Mouse (Mus musculus) T-helper 2 cell (primary cell): Measurements from ENCODE around the gene Rin3.

Source experiments
- in situ Hi-C: fragments of 300-600 bp; cut with MboI, MseI; formaldehyde crosslinking; loops from one replicate; pipeline ENCODE4 v1.15.1; 2025; ENCODE audit warnings: high pct_unique_total_duplicates

The Rin3 gene

DNA sequence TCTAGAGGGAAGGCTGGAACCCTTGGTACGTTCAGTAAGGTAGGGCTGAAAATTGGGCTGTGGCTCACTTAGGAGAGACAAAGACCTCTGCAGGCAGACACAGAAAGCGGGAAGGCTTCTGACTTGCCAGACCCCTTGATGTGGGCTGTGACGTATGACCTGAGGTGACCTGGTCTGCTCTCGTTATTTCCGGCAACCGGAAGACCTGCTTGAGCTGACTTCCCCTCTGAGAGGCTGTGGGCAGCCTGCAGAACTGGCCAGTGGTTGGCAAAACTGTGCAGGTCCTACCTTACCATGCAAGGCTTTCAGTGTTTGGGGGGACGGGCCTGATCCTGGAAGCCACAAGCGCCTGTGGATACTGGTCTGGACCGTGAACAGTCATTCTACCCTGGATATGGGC, 19.5 kb downstream of the Rin3 start:
- in situ Hi-C loops = no loop called here

DNA sequence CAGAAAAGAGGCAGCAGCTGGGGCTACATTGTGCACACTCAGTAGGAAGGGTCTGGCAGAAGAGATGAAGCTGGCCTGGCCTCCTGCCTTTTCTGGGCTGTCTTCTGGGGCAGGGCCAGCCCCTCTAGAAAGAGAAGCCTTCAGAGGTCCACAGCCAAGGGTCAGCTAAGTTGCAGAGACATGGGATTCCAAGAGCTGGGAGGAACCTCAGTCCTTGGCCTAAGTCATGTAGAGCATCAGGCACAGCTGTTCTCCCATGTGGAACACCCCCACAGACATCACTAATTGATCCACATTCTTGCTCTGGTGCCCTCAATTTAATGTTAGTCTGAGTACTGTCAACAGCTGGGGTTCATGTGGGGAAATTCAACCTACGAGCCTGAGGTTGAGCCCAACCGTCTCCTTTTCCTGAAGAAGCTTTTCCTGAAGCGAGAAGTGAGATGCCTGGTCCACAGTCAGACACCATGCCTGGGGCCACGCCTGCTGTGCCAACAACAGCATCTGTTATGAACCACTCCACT, 20.0 kb downstream of the Rin3 start:
- in situ Hi-C loops = no loop called here

DNA sequence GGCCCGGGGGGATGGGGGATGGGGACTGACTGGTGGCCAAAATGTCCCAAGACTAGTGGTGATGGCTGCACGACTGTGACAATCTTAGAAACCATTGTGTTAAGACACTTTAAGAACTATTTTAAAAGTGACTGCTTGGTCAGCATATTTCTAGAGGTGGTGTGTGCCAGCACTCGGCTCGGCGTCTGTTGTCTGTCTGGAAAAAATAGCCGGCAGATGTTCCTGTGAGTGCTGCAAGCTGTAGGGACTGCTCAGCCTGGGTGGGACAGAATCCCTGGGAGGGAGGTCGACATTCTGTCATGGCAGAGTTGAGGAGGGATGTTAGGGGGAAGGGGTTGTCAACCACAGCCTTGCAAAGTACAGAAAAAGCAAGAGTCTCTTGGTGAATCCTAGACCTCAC, 21.0 kb downstream of the Rin3 start:
- in situ Hi-C loops = no loop called here

DNA sequence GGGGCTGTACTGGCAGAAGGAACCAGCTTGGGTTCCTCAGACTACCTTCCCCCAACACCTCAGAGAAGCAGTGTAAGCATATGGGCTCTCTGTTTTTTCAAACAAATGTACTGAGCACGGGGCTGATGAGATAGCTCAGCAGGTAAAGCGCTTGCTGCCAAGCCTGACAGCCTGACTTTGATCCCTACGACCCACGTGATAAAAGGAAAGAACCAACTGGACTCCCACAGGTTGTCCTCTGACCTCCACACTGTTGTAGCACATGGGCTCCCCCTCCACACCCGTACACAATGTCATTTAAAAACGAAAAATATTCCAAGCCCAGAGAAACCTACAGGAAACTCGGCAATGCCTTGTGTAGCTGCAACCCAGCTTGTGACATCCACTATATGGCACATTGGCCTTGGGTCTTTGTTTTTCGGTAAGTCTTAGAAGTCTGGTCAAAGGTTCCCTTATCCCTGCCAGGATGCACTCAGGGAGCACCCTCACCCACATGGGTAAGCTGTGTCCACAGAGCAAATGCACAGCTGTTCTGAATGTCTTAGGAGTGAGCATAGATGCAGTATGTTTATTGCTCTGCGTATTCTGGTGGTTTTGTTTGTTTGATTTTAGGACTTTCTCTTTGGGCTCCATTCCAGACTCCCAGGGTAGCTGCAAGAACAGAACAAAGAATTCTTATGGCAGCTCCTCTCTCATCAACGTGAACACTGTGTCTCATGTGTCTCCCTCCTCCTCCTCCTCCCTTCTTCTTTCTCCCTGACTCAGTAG, 22.4 kb downstream of the Rin3 start:
- in situ Hi-C loops = no loop called here

DNA sequence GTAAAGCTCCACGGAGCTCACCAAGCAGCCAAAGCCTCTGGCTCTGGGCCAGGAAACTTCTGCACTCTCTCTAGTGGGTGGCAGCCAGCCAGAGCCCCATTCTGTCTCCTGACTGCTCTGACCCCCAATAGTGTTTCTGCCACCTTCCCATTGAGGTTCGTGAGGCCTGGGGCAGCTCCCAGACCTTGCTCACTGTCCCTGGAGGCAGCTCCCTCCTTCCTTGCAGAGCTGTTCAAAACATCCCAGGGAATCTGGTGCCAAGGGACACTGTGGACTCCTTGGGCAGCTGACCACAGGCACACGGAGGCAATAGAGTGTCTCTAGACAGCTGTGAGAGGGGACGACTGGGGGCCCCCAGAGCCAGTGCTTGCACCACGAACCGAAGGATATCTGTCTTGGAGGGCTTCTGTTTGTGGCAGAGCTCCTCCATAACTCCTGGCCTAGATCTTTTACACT, 25.2 kb downstream of the Rin3 start:
- in situ Hi-C loops = no loop called here

DNA sequence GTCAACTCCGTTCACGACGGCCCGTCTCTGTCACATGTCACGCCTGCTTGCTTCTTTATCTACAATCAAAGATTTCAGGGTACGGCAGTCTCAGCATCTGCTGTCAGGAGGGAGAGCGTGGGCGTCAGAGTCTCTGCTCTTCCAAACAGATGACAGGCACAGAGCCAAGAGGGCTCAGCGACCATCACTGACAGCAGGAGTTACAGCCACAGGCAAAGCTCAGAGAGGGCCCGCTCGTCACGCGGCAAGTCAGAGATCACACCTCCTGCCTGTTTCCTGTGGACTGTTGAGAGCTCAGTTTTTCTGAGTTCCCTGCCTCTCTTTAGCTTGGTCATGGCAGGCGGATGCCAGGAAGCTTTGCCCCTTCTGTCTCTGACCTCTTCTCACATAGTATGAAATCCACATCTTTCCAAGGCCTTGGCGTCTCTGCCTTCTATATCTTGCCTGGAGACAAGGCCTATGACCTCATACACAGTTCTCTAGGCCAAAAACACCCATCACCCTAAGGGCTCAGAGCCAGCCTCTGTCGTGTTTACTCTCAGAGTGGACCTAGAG, 25.7 kb downstream of the Rin3 start:
- in situ Hi-C loops = no loop called here

DNA sequence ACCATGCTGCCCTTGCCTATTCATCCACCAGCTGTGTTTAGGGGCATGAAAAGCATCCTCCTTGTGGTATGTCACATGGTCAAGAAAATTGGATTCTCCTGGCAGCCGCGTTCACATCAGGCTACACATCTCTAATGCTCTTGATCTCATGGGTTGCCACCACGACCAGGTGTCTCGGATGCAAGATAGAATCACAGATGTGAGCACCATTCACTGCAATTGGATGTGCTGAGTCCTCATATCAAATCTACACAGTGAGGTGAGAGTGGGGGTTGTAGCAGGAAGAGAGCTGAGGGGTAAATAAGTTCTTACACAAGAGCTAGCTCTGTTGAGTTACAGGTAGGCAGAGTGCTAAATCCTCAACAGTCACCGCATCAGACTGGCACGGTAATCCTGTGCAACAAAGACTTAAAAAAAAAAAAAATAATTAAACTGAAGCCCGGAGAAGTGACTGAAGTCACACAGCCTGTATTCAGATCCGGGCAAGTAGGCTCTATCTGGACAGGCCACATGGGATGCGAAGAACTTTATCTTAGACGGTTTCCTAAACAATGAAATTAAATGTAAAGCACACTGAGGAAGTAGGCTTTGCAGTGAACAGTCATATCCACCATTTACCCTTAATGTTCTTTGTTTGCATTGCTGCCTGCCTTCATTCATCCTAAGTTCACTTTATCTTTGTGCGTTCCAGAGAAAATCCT, 26.4 kb downstream of the Rin3 start:
- in situ Hi-C loops = no loop called here

DNA sequence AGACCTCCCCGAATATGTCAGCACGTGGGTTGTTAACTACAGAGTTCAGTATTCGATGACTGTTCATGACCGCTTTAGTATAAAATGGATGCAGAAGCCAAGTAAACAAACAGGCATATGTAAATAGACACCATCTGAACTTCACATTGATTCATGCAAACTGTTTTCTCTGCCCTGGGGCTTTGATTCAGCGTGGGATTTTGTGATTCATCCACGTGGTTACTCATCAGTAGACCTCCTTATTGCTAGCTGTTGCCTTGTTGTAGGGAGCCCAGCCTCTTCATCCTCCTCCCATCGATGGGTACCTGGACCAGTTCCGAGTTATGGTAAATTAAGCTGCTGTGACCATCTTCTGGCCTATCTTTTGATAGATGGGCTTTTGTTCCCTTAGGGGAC, 26.9 kb downstream of the Rin3 start:
- in situ Hi-C loops = no loop called here

DNA sequence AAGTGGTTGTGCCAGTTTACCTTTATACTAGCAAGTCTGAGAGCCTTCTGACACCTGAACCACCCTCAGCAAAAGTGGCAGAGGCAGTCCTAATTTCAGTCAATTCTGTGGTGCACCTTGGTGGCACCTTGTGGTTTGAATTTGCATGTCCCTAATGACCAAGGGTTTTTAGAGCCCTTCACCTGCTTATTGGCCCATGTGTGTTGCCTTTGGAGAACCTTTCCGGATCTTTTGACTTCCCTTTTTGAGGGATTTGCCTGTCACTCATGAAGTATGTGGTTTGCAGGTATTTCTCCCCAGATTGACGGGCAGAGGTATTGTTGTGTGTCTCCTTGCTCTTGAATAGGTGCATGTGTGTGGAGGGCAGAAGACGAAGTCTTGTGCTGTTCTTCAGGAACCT, 27.4 kb downstream of the Rin3 start:
- in situ Hi-C loops = no loop called here

DNA sequence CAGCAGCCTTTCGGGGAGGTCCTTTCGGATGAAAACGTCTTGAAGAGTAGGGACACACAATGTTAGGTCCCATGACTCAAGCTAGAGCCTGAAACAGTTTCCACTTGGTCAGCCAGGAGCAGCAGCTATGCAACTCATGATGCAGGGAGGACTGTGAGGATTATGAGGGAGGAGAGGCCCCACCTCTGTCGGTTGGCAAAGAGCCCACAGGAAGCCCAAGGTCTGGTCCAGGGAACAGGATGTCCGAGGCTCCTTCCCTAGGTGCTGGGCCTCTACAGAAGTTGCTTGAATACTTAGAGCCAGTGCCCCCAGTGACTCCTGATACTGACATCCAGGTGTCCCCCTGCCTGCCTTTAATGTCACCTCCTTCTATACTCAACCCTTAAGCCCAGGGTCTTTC, 28.6 kb downstream of the Rin3 start:
- in situ Hi-C loops = no loop called here

DNA sequence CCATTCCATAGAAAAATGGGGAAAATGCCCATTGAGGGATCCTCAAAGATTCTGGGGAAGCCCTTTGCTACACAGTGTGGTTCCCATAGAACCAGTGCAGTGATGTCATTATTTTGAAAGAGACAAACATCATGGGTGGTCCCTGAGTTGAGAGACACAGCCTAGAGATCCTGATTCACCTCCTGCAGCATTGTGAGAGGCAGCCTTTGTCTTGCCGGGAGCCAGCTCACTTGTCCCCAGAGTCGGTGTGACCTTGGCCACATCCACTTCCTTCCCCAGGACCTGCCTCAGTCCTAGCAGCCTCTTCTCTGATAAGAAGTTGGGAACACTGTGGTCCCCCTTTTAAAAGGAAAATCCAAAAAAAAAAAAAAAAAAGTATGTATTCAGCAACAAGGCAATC, 36.3 kb downstream of the Rin3 start:
- in situ Hi-C loops = no loop called here

DNA sequence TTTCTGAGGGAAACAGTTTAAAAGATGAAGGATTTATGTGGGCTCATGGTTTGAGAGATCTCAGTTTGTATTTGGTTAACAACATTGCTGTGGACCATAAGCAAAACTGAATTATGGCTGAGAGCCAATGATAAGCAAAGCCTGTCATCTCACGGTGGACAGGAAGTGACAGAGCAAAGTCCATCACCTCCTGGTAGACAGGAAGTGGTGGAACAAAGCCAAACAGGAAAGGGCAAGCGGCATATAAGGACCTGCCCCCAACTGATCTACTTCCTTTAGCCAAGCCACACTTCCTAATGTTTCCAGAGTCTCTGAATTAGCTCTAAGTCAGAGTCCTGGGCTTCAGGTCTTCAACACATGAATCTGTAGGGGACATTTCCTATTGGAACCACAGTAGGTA, 37.1 kb downstream of the Rin3 start:
- in situ Hi-C loops = no loop called here

DNA sequence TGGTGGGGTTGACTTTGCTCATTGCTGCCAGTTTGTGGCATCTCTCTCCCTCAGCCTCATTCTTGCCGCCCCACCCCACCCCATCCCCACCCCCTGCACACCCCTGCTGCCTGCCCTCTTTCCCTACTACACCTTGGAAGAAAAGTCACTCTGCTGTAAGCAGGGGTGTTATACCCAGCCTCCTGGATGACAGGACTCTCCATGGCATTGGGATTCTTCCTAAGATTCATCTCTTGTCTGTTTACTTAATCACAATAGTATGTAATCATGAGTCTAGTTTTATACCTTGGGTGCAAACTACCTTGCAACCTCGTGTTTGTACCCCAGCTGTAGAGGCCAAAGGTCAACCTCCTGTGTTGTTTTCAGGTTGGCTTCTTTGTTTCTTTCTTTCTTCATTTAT, 37.5 kb downstream of the Rin3 start:
- in situ Hi-C loops = no loop called here

DNA sequence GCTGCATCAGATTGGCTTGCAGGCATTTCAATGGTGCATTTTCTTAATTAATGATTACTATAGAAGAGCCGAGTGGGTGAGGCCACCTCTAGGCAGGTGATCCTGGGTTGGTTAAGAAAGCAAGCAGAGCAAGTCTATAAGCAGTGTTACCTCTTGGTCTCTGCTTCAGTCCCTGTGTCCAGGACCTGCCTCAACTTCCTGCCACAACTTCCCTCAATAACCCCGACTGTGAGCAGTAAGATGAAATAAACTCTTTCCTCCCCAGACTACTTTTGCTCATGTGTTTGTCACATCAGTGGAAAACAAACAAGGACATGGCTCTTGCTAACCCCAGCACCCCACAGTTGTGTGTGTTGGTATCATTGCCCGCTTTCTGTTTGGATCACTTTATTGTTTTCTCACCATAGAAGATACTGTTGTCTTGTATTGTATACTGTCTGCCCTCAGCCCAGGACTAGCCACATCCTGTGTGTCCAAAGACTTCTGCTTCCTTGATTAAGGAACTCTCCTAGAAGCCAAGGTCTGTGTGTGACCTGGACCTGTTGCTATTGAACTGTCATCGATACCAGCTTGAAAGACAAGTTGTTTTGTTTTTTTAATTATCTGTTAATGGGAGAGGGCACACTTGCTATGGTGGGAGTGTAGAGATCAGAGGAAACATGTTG, 38.3 kb downstream of the Rin3 start:
- in situ Hi-C loops = no loop called here

DNA sequence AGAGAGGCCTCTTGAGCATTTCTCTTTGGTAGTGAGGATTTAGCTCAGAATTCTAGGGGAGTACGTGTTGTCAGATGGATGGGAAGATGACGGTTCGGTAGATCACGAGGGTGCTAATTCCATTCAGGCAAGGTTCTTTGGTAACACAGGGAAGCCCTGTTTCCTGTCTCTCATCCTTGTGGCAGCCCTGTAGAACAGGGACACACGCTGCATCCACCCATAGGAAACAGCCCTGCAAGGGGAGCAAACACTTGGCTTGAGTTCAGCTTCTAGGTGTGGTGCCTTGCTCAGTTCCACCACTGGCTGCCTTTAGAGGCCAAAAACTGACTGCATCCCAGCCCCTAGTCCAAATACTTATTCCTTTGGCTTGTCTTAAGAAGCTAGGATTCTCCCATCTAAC, 39.0 kb downstream of the Rin3 start:
- in situ Hi-C loops = no loop called here

DNA sequence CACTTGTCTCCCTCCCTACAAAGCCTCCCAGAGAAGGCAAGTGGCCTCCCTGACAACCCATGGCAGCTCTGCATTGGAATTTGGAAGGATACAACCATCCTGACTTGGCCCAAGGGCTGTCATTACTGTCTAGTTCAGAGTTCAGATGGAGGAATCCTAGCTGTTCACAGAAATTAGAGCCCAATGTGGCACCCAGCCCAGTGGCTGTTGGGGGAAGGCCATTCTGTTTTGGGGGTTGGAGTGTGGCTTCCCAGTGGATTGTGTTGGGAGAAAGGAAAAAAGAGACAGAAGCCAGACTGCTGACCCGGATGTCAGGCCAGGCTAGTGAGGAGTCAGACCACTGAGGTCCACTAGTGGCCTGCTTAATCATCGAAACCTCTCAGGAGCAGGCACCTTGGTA, 40.5 kb downstream of the Rin3 start:
- in situ Hi-C loops = no loop called here

DNA sequence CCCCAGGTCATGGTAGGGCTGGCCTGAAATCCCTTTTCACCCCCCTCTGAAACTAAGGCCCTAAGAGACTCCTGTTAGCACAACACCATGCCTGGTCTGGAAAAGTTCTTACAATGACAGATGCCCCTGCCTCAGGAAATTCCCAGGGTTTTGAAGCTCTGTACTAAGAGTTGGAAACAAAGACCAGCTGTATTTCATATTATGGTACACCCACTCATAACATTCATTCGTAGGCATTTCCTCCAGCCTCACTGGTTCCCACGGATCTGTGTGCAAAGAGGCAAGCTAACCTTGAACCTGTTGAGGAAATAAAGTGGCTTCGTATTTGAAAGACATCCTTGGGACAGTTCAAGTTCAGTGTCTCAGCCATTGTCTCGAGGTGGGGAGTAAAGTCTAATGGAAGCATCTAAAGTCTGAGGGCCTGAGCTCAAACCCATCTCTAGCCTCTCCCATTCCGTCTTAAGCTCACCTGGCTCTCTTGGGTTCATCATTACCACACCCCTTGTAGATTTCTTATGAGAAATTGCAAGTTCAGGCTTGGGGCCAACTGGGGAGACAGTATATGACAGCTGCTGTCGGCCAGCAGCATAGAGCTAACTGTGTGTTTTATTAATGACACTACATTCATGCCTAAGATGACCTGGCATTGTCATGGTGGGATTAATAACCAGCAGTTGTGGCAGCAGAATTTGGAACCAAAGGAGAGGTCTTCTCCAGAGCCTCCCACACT, 41.5 kb downstream of the Rin3 start:
- in situ Hi-C loops = no loop called here

DNA sequence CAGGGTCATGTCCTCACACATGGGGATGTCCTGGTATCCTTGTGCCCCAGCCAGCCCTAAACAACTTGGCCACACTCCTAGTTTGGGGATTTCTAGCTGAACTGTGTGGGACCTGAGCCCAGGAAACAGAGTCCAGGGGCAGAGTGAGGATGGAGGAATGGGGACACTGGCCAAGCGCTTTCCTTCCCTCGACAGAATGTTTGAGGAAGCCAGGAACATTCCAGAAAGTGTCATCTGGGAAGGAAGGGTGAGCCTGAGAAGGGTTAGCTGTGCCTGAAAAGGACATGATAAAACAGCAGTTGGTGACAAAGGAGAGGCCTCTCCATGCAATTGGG, 42.0 kb downstream of the Rin3 start:
- in situ Hi-C loops = no loop called here

DNA sequence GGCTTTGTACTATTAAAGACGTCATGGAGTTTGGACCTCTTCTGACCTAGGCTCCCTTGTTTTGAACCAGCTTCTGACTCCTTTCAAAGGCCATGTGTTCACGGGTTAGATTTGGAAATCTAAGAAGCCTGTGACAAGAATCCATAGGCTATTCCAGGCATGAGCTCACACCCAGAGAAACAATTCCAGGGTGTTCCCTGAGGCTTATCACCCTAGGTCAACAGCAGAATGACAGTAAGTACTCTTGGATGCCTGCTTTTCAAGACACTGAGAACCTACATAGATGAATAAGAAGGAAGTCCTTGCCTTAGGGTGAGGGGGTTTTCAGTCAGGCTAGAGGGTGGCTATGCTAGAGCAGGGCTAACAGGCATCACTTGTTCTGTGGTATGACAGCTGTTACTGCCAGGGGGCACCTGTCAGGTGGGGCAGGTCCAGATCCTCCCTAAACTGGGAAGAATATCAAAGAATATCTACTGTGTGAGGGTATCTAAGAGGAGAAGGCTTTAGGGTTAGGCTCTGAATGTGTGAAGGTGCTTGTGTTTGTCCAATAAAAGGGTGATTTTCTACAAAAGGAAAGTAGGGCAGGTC, 44.0 kb downstream of the Rin3 start:
- in situ Hi-C loops = no loop called here

DNA sequence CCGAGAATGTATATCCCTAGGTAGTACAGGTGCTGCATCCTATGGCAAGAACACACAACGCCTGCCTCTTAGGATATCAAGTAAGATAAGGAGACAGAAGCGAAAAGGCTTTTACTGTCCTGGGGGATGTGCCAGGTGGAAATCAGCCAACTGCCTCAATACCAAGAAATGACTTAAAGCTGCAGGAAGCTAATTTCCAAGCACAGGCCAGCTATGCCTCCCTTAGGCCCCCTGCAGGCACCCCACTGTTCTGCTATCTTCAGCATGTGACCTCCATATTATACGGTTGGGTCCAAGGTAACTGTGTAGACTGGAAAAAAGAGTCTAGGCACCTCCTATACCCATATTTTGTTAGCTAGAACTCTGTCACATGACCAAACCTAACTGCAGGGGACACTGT, 44.7 kb downstream of the Rin3 start:
- in situ Hi-C loops = no loop called here

DNA sequence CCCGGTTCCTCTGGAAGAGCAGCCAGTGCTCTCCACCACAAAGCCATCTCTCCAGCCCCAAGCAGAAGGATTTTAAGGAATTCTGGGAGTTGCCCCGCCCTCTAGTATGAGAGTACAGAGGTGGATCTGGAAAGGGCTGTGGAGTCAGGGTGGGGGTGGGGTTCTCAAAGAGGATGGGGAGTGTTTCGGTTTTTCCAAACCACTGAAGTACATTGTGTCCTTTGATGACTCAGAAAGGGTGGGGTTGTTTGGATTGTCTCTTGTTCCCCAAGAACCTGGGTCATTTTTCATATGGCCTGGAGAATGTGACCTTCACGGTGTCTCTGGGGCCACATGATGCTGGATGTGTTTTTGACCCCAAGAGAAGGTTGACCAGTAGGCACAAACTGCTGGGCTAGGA, 45.2 kb downstream of the Rin3 start:
- in situ Hi-C loops = no loop called here
